8 mouse cellular contexts compared by ENCODE assay signal in genomic region chr14:79587852-79588229, GRCm38 (mm10). TPM values are rescaled to one million over a fixed set of nuclear protein-coding genes. Genes with fewer than 3 reads are reported as not detected.
DNase-seq lines count a peak whose midpoint lies in the region; ATAC-seq and TF ChIP-seq lines count a peak whose summit lies in the region.

No protein-coding gene starts in this region.

- H3K9ac ChIP-seq in midbrain, embryonic 12.5 days (replicated peaks), result peak overlapping the region; percentile 68

- H3K4me1 ChIP-seq in kidney, adult 2 months (ENCODE audit: control insufficient read depth, insufficient read depth, low read length), result peaks cover 8% of the 10 kb centered on the region
- H3K4me1 ChIP-seq in hindbrain, embryonic 10.5 days (replicated peaks), result peaks cover 26% of the 10 kb centered on the region
- peaks cover 24% of the 10 kb centered on the region for H3K4me1 ChIP-seq in midbrain, embryonic 12.5 days

- no peaks in the 10 kb centered on the region for H3K36me3 ChIP-seq in kidney, adult 2 months (ENCODE audit: control insufficient read depth, insufficient read depth, low read length)
- H3K36me3 ChIP-seq in hindbrain, embryonic 10.5 days, result peaks cover 26% of the 10 kb centered on the region
- H3K36me3 ChIP-seq in midbrain, embryonic 12.5 days, result no peaks in the 10 kb centered on the region

- peak overlapping the region; percentile 41 for H3K27ac ChIP-seq in kidney, adult 2 months (ENCODE audit: insufficient read depth, low read depth, low read length)
- H3K27ac ChIP-seq in hindbrain, embryonic 10.5 days, result peak overlapping the region; percentile 96
- peak overlapping the region; percentile 91 for H3K27ac ChIP-seq in midbrain, embryonic 12.5 days (replicated peaks)

- no peak for DNase-seq in kidney, adult 2 months
- DNase-seq in kidney, postnatal 14 days, result no peak
- DNase-seq in hindbrain, embryonic 10.5 days (ENCODE audit: low spot score), result no peak
- DNase-seq in thymus, postnatal 36 days, result no peak
- DNase-seq in layer of hippocampus, adult 11-12 months (ENCODE audit: low spot score), result no peak
- DNase-seq in layer of hippocampus, adult 9-11 months, result no peak

- H3K27me3 ChIP-seq in kidney, adult 2 months (replicated peaks; ENCODE audit: control insufficient read depth, insufficient read depth, low read length), result no peaks in the 10 kb centered on the region
- no peaks in the 10 kb centered on the region for H3K27me3 ChIP-seq in hindbrain, embryonic 10.5 days (ENCODE audit: insufficient read depth, poor library complexity, severe bottlenecking)
- H3K27me3 ChIP-seq in midbrain, embryonic 12.5 days, result no peaks in the 10 kb centered on the region

- peak; percentile 9 for ATAC-seq in activated CD4-positive, CD25-positive, alpha-beta regulatory T cell, adult 4 months
- peak; percentile 34 for ATAC-seq in midbrain, embryonic 12.5 days (ENCODE audit: low FRiP score, low read depth)

- TF ChIP-seq POLR2A in kidney, adult 2 months (IDR thresholded peaks at IDR 0.05; ENCODE audit: low read depth, low read length), result no peak

- under 1% methylated on average over 9 of the region's 9 CpGs for WGBS in kidney, adult 2 months
- 2% methylated on average over 9 of the region's 9 CpGs for WGBS in hindbrain, embryonic 10.5 days
- under 1% methylated on average over 9 of the region's 9 CpGs for WGBS in midbrain, embryonic 12.5 days

- no peaks in the 10 kb centered on the region for H3K9me3 ChIP-seq in hindbrain, embryonic 10.5 days
- no peaks in the 10 kb centered on the region for H3K9me3 ChIP-seq in midbrain, embryonic 12.5 days

- TF ChIP-seq CTCF in kidney, adult 2 months (conservative IDR thresholded peaks at IDR 0.05; ENCODE audit: insufficient read depth, insufficient read length, low read depth, low read length), result no peak

- H3K4me2 ChIP-seq in midbrain, embryonic 12.5 days (replicated peaks), result peak overlapping the region; percentile 70

- H3K4me3 ChIP-seq in kidney, adult 2 months (ENCODE audit: insufficient read depth, low read depth, low read length), result peak overlapping the region; percentile 65
- H3K4me3 ChIP-seq in hindbrain, embryonic 10.5 days, result peak overlapping the region; percentile 63
- H3K4me3 ChIP-seq in midbrain, embryonic 12.5 days, result peak overlapping the region; percentile 57

RNA-seq across cellular contexts. Expression of gene Sugt1, which starts 0.3 kb away (rescaled TPM):
- 6.8 and 10.6 TPM in 2 replicates for polyA plus RNA-seq in kidney, adult 2 months (2012; rRNA removed)
- 100 to 1,000 TPM; 147 to 171 TPM for polyA plus RNA-seq in activated CD4-positive, CD25-positive, alpha-beta regulatory T cell, adult 4 months (2017; shearing (Covaris generic))
- 139 and 154 TPM in 2 replicates for polyA plus RNA-seq in hindbrain, embryonic 10.5 days (2016; fragmentation: Nextera tagmentation; extraction: Ambion mirVana)
- polyA plus RNA-seq in midbrain, embryonic 12.5 days (2016; fragmentation: Nextera tagmentation; extraction: Ambion mirVana), result 129 and 131 TPM in 2 replicates

Comparison
In these comparisons a context has a peak if more than half of its experiments do, and no peak if none do; other contexts are left out.
1. H3K27ac ChIP-seq: peak in every context shown above with its lines; median percentile 96 in hindbrain, embryonic 10.5 days; 91 in midbrain, embryonic 12.5 days; 41 in kidney, adult 2 months.
2. RNA of gene Sugt1, which starts 0.3 kb away (polyA plus RNA-seq): 147 to 171 TPM in activated CD4-positive, CD25-positive, alpha-beta regulatory T cell, adult 4 months, 139 to 154 TPM in hindbrain, embryonic 10.5 days and 129 to 131 TPM in midbrain, embryonic 12.5 days; 6.8 to 10.6 TPM in kidney, adult 2 months; every median in the first group is over 10 times any median in the second.
3. Peak in every context shown above with its lines, with median percentiles within 50 percentile points of each other: H3K4me3 ChIP-seq.